Mouse (Mus musculus) lung, embryonic 14.5 days (tissue): Measurements from ENCODE around the gene Zfp512b. TPM values are rescaled to one million over a fixed set of nuclear protein-coding genes. Genes with fewer than 3 reads are reported as not detected.

Experiments used
- ATAC-seq: fragments of 200-750 bp; cut with Nextera tagmentation; 2 replicates; pipeline ENCODE4 v1.8.0; 2017; ENCODE audit warnings: mild to moderate bottlenecking, moderate TSS enrichment, moderate library complexity; ENCODE audit not compliant: insufficient read depth
- DNase-seq: peaks from one replicate; pipeline ENCODE4 v3.0.0-alpha.2; 2015
- H3K27ac ChIP-seq: fragments of 300-500 bp; sonication (generic); 2 replicates; pipeline ENCODE4 v1.5.1; 2014; ENCODE audit warnings: low read depth, mild to moderate bottlenecking, moderate library complexity
- H3K27me3 ChIP-seq: fragments of 300-500 bp; sonication (generic); 2 replicates; pipeline ENCODE4 v1.6.1; 2014; ENCODE audit warnings: low read length, control low read depth; ENCODE audit not compliant: insufficient read depth
- H3K36me3 ChIP-seq: fragments of 300-500 bp; sonication (generic); 2 replicates; pipeline ENCODE4 v1.6.1; 2014; ENCODE audit warnings: control low read depth; ENCODE audit not compliant: insufficient read depth
- H3K4me1 ChIP-seq: fragments of 300-500 bp; sonication (generic); 2 replicates; pipeline ENCODE4 v1.6.1; 2014; ENCODE audit warnings: antibody characterized with exemption, control low read depth; ENCODE audit not compliant: insufficient read depth
- H3K4me2 ChIP-seq: fragments of 300-500 bp; sonication (generic); 2 replicates; pipeline ENCODE4 v1.6.1; 2014; ENCODE audit warnings: mild to moderate bottlenecking
- H3K4me3 ChIP-seq: fragments of 300-500 bp; sonication (generic); 2 replicates; pipeline ENCODE4 v1.5.1; 2014; ENCODE audit warnings: low read depth, low read length
- H3K9ac ChIP-seq: fragments of 300-500 bp; sonication (generic); 2 replicates; pipeline ENCODE4 v1.6.1; 2014
- H3K9me3 ChIP-seq: fragments of 300-500 bp; sonication (generic); 2 replicates; pipeline ENCODE4 v1.6.1; 2016; ENCODE audit warnings: low read depth, low read length, control low read depth
- CTCF ChIP-seq: IDR thresholded peaks from 2 replicates; pipeline ENCODE4 v1.5.1; 2016; ENCODE audit warnings: antibody characterized with exemption, low read depth
- WGBS: fragments of 180-500 bp; shearing (Covaris S2); extraction: QIAGEN DNeasy Blood & Tissue Kit; methylation state at CpG from one replicate; pipeline ENCODE4 v1.1.7; 2014; 5-methylcytosine and 5-hydroxymethylcytosine counted together
- polyA plus RNA-seq: library from polyadenylated mRNA; unstranded; fragments of >200 nt; fragmentation: Nextera tagmentation; extraction: Ambion mirVana; gene quantifications from 2 replicates; pipeline ENCODE4 v1.2.1, GENCODE M21; 2014

Gene Zfp512b
- polyA plus RNA-seq, 1 experiment from 2014 or later, result 58.6 TPM

- H3K27ac ChIP-seq, result peak overlapping the region; percentile 84
- H3K36me3 ChIP-seq, result peaks cover 4% of the 10 kb centered on the region; the same call in 1 of the 2 replicates
- no peak for DNase-seq
- peak overlapping the region; percentile 91 for H3K9ac ChIP-seq
- H3K27me3 ChIP-seq, result peaks cover 12% of the 10 kb centered on the region
- H3K4me3 ChIP-seq, result peak overlapping the region; percentile 90
- peak overlapping the region; percentile 89 for H3K4me2 ChIP-seq
- TF ChIP-seq CTCF, result no peak
- no peaks in the 10 kb centered on the region for H3K9me3 ChIP-seq
- no peak for ATAC-seq
- H3K4me1 ChIP-seq, result peaks cover 5% of the 10 kb centered on the region; the same call in 1 of the 2 replicates
- 22% methylated on average over 10 of the region's 10 CpGs for WGBS
Observed at GRCm38 (mm10) chr2:181601751-181602145, 9.1 kb upstream of the Zfp512b start.

- Histone ChIP-seq H3K4me1 (peaks cover 5% of the 10 kb centered on the region; the same call in 1 of the 2 replicates), H3K9ac (peak overlapping the region; percentile 91), H3K36me3 (peaks cover 4% of the 10 kb centered on the region; the same call in 1 of the 2 replicates), H3K9me3 (no peaks in the 10 kb centered on the region), H3K27me3 (peaks cover 12% of the 10 kb centered on the region), H3K4me3 (peak overlapping the region; percentile 90), H3K4me2 (peak overlapping the region; percentile 89), H3K27ac (peak overlapping the region; percentile 84)
- no peak for TF ChIP-seq CTCF
- WGBS, result 2% methylated on average over 57 of the region's 57 CpGs
- peak; percentile 99 for DNase-seq
- peak; percentile 94 for ATAC-seq
Observed at GRCm38 (mm10) chr2:181600828-181601750, 8.5 kb upstream of the Zfp512b start.

- peak overlapping the region; percentile 63; the same call in 1 of the 2 replicates for H3K27ac ChIP-seq
- ATAC-seq (no peak), DNase-seq (no peak)
- H3K4me3 ChIP-seq, result peak overlapping the region; percentile 90
- H3K4me2 ChIP-seq, result peak overlapping the region; percentile 89
- peak overlapping the region; percentile 91 for H3K9ac ChIP-seq
- H3K4me1 ChIP-seq, result peaks cover 5% of the 10 kb centered on the region; the same call in 1 of the 2 replicates
- WGBS, result 57% methylated on average over 6 of the region's 6 CpGs
- 0 out of 2 replicates have a peak, but pooled peaks cover 7% of the 10 kb centered on the region for H3K36me3 ChIP-seq
- H3K9me3 ChIP-seq, result no peaks in the 10 kb centered on the region
- TF ChIP-seq CTCF, result no peak
- peaks cover 12% of the 10 kb centered on the region for H3K27me3 ChIP-seq
Observed at GRCm38 (mm10) chr2:181600226-181600758, 7.7 kb upstream of the Zfp512b start.

GRCm38 (mm10) chr2:181598454-181599351 lies 6.1 kb upstream of the Zfp512b start, which contains the start of gene Samd10:
TSS of gene Samd10 (minus strand) at chr2:181599212.
- Histone ChIP-seq H3K9me3 (no peaks in the 10 kb centered on the region), H3K27ac (peak within 1 kb of the TSS; percentile 83), H3K4me1 (peaks cover 5% of the 10 kb centered on the region; the same call in 1 of the 2 replicates), H3K4me3 (peak within 1 kb of the TSS; percentile 60), H3K27me3 (peaks cover 12% of the 10 kb centered on the region), H3K4me2 (peak within 1 kb of the TSS; percentile 89), H3K36me3 (0 out of 2 replicates have a peak, but pooled peaks cover 7% of the 10 kb centered on the region), H3K9ac (peak within 1 kb of the TSS; percentile 71)
- 2% methylated on average over 71 of the region's 71 CpGs for WGBS
- peak; percentile 36 for ATAC-seq
- peak; percentile 9; the same call in 1 of the 2 replicates for TF ChIP-seq CTCF
- peak; percentile 75 for DNase-seq

GRCm38 (mm10) chr2:181597378-181598061 lies 4.9 kb upstream of the Zfp512b start:
- Histone ChIP-seq H3K9ac (no peak overlapping the region), H3K27me3 (peaks cover 12% of the 10 kb centered on the region), H3K36me3 (0 out of 2 replicates have a peak, but pooled peaks cover 7% of the 10 kb centered on the region), H3K4me2 (peak overlapping the region; percentile 89), H3K4me3 (no peak overlapping the region), H3K4me1 (peaks cover 5% of the 10 kb centered on the region; the same call in 1 of the 2 replicates), H3K9me3 (no peaks in the 10 kb centered on the region), H3K27ac (no peak overlapping the region)
- DNase-seq, result peak; percentile 31
- 59% methylated on average over 7 of the region's 7 CpGs for WGBS
- TF ChIP-seq CTCF, result 0 out of 2 replicates have a peak, but pooled peaks have one; percentile 16
- no peak for ATAC-seq
